Mouse (Mus musculus): ENCODE measurements around the gene Lrrc56.

Gene Lrrc56

GRCm38 (mm10) chr7:141191796-141192685, 1.9 kb upstream of the Lrrc56 start:
- no peak for DNase-seq (ENCODE audit: low read depth, low spot score)

GRCm38 (mm10) chr7:141192776-141193347, 1.1 kb upstream of the Lrrc56 start:
- no peak for DNase-seq (ENCODE audit: low read depth, low spot score)

GRCm38 (mm10) chr7:141193348-141193856, 555 bp upstream of the Lrrc56 start:
- DNase-seq (ENCODE audit: low read depth, low spot score), result no peak

- DNase-seq (ENCODE audit: low read depth, low spot score), result peak; percentile 13
These were observed 452 bp downstream of the Lrrc56 start for GRCm38 (mm10) chr7:141194409-141194808.

- peak; percentile 44 for DNase-seq (ENCODE audit: low read depth, low spot score)
These were observed 873 bp downstream of the Lrrc56 start for GRCm38 (mm10) chr7:141194830-141195229.

- no peak for DNase-seq (ENCODE audit: low read depth, low spot score)
These were observed 1.8 kb downstream of the Lrrc56 start for GRCm38 (mm10) chr7:141195754-141196153.

GRCm38 (mm10) chr7:141196619-141197282, 2.8 kb downstream of the Lrrc56 start:
- no peak for DNase-seq (ENCODE audit: low read depth, low spot score)

GRCm38 (mm10) chr7:141198121-141198520, 4.2 kb downstream of the Lrrc56 start:
- no peak for DNase-seq (ENCODE audit: low read depth, low spot score)

GRCm38 (mm10) chr7:141204546-141204945, 10.6 kb downstream of the Lrrc56 start:
- no peak for DNase-seq (ENCODE audit: low read depth, low spot score)

GRCm38 (mm10) chr7:141205504-141205903, 11.5 kb downstream of the Lrrc56 start:
- no peak for DNase-seq (ENCODE audit: low read depth, low spot score)

GRCm38 (mm10) chr7:141206182-141206937, 12.4 kb downstream of the Lrrc56 start:
- no peak for DNase-seq (ENCODE audit: low read depth, low spot score)

GRCm38 (mm10) chr7:141209526-141209925, 15.6 kb downstream of the Lrrc56 start:
- DNase-seq (ENCODE audit: low read depth, low spot score), result no peak

- no peak for DNase-seq (ENCODE audit: low read depth, low spot score)
These were observed 16.2 kb downstream of the Lrrc56 start for GRCm38 (mm10) chr7:141210137-141210536.

GRCm38 (mm10) chr7:141210606-141211131, 16.7 kb downstream of the Lrrc56 start:
- DNase-seq (ENCODE audit: low read depth, low spot score), result no peak

GRCm38 (mm10) chr7:141213133-141213532, 19.2 kb downstream of the Lrrc56 start:
- no peak for DNase-seq (ENCODE audit: low read depth, low spot score)

- no peak for DNase-seq (ENCODE audit: low read depth, low spot score)
These were observed 19.8 kb downstream of the Lrrc56 start, which contains the start of gene Lmntd2 for GRCm38 (mm10) chr7:141213605-141214235. TSS of gene Lmntd2 (minus strand) at chr7:141214080.

GRCm38 (mm10) chr7:141214310-141214709, 20.4 kb downstream of the Lrrc56 start:
- DNase-seq (ENCODE audit: low read depth, low spot score), result no peak

- peak; percentile 46 for DNase-seq (ENCODE audit: low read depth, low spot score)
These were observed 21.3 kb downstream of the Lrrc56 start, which contains the start of gene Rassf7 for GRCm38 (mm10) chr7:141215101-141215879. TSS of gene Rassf7 (plus strand) at chr7:141215860.

GRCm38 (mm10) chr7:141215880-141216733, 22.1 kb downstream of the Lrrc56 start:
- DNase-seq (ENCODE audit: low read depth, low spot score), result no peak

Measured in telencephalon, adult 2 months (tissue).